Mouse (Mus musculus) adrenal gland, postnatal 14 days (tissue): Measurements from ENCODE around the gene Dda1. TPM values are rescaled to one million over a fixed set of nuclear protein-coding genes. Genes with fewer than 3 reads are reported as not detected.

Experiments used
- DNase-seq: peaks from one replicate; pipeline ENCODE4 v3.0.0; 2021; ENCODE audit warnings: mixed read lengths
- total RNA-seq: library from RNA; stranded (reverse); gene quantifications from 2 replicates; pipeline ENCODE4 v1.2.3, GENCODE M21; 2021

Gene Dda1
- total RNA-seq, 1 experiment from 2014 or later, result 54.4 TPM

DNA sequence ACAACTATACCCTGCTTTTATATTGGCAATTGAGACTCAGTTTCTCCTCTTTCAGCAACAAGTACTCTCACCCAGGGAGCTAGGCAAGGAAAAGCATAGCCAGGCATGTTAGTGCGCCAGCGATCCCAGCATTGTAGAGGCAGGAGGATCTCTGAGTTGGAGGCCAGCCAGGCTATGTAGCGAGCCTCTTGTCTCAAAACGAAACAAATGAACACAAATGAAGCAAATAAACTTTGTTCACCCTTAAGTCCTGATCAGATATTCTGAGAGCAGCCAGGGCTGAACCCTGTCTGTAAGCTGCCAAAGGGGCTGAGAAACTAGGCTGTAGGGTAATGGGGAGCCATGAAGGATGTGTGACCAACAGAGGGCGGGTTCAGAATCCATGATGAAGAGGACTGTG is 26.8 kb downstream of the Dda1 start:
- no peak for DNase-seq

DNA sequence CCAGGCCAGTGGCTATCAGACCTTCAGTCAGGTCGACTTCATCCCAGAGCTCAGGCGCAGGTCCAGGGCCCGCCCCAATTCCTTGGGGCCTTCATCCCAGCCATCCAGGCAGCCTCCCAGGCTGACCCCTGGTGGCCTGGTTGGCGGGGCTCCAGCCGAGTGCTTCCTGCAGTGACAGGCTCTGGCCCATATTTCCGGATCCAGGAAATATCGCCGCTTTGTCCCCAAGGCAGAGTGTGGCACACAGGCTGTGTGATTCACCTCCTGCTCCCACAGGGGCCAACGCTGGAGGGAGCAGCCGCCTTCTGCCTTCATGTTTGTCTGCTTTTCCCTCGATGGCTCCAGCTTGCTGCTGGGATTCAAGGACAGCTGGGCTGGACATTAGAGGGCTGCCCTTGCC is 27.5 kb downstream of the Dda1 start:
- peak; percentile 99 for DNase-seq

DNA sequence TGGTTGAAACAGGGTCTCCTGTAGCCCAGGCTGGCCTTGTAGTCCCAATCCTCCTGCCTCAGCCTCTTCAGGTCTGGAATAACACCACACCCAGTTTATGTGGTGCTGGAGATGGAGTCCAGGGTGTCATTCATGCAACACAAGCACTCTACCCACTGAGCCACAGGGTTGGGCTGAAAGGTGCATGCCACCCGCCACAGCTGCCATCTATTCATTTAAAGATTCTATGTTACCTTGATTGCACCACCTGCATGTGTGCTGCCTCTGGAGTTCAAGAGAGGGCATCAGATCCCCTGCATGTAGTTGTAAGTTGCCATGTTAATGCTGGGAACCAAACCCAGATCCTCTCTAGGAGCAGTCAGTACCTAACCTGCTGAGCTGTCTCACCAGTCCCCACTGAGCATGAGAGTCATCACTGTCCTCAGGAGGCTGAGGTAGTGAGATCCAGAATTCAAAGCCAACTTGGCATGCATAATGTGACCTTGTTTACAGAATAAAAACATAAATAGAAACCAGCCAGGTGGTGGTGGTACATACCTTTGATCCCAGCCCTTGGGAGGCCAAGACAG is 28.2 kb downstream of the Dda1 start:
- no peak for DNase-seq

DNA sequence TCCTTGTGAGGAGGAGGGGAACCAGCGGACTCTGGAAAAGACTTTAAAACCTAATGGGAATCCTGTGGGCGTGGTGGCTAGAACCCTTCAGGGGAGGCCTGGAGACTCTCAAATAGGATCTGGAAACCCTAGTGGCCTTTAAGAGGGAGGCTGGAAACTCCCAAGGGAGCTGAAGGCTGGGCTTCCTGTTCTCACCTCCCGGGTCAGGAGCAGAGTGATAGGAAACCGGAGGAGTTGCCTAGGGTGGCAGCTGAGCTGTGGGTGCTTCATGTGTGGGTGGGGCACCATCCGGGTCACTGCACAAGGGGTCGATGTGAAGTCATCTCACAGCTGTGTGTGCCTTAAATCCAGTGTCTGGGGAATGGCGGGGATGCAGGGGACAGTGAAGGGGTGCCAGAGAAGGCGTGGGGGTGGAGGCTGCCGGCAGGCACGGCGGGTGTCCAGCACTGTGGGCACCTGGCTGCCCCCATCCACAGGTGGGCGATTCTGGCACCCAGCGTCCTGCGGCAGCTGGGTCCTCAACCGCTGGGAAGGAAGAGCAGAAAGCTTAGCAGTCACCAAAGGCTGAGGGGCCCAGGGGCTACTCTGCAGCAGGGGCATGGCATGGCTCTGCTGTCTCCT is 29.0 kb downstream of the Dda1 start:
- DNase-seq, result peak; percentile 68

DNA sequence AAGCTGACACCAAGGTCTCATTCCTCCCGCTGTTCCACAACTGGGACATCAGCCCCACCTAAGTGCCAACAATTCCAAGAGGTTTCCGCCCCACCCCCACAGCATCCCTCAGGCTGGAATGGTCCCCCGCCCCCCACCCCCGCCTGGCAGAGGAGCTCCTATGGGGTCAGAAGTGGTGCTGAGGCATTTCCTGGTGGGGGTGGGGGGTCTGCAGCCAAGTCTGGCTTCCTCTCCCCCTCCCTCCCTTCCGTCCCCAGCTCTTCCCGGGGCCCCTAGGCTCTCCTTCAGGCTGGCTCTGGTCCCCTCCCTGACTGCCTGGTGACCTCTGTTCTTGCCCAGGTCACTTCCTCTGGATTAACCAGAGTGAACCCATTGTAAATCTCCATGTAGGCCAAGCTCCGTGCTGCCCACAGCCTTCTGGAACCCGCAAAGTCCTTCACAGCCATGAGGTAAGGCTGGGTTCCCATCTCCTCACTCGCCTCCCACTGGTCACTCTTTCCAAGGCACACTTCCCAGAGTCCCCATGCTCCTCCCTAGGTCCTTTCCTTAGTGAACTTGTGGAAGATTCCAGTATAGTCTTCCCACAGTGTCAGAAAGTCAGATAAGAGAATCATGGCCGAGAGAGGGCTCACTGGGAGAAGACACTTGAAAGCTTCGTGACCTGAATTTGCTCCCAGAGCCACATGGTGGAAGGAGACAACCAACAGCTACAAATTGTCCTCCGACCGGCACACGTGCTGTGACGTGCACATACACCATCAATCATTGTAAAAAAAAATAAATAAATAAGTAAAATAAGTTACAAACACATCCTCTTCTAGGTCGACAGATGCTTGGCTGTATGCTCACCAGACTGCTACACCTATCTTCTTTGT is 30.1 kb downstream of the Dda1 start:
- peak; percentile 65 for DNase-seq

DNA sequence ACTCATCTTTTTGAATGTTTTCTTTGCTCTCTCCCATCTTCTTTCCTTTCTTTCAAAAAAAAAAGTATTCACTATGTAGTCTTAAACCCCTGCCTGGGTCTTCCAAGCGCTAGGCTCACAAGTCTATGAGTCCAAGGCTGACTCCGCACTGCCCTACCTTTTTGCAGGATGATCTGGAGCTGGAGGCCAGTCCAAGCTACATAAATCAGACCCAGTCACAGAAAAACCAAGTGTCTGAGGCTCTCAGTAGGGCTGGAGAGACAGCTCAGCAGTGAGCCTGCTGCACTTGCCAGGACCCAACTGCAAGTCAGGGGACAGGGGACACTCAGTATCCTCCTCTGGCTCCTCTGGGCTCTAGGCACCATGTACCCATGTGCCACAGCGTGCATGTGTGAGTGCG is 35.4 kb downstream of the Dda1 start:
- DNase-seq, result no peak

DNA sequence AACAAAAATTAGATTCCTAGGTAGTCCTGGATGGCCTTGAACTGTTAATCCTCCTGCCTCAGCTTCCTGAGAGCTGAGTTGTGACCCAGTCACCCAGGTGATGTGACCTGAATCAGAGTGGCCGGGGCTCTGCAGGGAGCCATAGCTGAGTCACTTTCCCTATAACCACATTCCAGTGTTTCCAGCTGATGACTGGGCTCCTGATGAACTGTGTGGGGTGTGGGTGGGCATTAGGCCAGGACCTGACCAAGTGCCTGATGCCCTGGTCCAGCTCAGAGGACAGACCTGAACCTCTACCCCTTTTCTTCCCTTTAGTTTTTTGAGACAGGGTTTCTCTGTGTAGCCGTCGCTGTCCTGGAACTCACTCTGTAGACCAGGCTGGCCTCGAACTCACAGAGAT is 36.3 kb downstream of the Dda1 start:
- no peak for DNase-seq

DNA sequence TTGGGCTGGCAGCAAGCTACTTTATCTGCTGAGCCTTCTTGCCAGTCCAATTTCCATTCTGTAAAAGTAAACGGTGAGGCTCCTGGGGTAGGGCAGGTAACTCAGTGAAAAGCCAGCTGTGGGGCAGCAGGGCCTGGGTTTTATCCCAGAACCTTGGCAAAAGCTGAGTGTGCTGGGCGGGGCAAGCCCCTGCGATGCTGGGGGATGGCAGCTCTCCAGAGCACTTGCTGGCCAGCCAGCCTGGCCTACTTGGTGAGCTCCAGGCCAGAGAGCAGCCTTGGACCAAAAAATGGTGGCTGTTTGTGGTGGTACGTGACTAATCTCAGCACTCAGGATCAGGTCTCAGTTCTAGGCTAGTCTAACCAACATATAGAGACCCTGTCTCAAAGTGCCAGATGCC is 37.0 kb downstream of the Dda1 start:
- no peak for DNase-seq

DNA sequence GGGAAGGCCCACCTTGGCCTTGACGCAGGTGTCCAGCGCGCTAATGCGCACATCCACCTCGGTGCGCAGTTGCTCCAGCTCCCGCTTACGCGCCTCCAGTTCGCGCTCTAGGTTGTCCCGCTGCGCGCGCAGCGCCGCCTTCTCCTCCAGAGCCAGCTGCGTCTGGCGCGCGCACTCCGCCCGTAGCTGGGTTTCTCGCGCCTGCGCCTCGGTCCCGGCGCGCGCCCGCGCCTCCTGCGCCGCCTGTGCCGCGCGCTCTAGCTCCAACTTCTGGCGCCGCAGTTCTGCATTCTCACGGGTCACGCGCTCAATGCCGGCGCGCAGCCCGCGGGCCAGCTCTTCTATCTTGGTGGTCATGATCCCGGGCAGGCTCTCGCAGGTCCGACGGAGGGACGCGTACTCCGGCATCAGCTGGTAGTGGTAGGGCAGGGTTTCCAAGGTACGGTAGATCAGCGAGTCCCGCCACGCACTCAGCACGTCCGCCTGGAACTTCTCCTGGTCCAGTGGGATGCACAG is 38.6 kb downstream of the Dda1 start:
- DNase-seq, result peak; percentile 90

DNA sequence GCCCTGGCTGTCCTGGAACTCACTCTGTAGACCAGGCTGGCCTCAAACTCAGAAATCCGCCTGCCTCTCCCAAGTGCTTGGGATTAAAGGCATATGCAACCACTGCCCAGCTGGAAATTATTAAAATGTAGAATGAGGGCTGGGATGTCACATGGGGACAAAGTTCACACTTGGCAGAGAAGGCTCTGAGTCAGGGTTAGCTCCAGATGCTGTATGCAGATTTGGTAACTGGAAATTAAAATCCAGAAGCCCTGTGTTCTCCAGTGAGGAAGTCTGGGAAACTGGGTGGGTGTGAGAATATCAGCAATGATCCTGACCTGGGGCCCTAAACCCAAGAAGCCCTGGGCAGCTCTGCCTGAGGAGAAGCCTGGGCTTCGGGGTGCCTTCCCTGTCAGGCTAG is 40.3 kb downstream of the Dda1 start:
- no peak for DNase-seq

DNA sequence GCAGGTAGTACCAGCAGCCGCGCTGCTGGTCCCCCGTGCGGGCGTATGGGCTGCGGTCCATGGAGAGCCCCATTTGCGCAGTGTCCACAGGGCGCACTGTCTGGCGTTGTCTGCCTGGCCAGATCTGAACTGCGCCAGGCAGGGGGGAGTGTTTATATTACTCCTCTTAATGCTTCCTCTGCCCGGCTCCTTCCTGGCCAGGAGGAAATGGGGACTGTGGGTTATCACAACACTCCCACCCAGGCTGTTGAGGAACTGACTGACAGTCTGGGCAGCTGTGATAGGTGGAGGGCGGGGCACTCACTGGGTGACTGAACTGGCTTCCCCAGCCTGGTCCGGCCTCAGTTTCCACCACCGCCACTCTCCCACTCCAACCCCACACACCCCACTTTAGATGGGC is 42.6 kb downstream of the Dda1 start, which contains the start of gene Plvap:
Gene Plvap, minus strand, starts transcription at position 109 of the 400 bp plus-strand sequence.
- peak; percentile 38 for DNase-seq

DNA sequence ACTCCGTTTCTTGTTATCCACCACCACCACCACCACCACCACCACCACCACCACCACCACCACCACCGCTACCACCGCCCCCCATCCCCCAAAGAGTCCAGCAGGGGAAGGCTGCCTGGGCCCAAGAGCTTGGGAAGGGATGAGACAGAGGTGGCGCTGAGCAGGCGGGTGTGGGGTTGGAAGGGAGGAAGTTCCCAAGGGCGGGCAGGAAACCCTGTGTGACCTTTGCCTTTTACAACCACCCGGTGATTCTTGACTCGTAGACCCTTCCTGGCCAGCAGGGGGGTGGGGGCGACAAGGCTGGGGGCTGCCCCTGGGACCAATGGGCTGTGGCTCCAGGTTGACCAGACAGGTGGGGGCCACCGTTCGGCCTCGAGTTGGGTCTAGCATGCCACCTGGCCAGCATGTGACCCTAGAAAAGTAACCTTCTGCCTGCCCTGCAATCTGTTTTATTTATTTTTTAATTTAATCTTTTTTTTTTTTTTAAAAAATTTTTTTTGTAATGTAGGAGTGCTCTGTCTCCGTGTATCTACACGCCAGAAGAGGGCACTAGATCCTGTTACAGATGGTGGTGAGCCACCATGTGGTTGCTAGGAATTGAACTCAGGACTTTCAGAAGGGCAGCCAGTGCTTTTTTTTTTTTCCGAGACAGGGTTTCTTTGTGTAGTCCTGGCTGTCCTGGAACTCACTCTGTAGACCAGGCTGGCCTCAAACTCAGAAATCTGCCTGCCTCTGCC is 44.2 kb downstream of the Dda1 start:
- DNase-seq, result peak; percentile 58

DNA sequence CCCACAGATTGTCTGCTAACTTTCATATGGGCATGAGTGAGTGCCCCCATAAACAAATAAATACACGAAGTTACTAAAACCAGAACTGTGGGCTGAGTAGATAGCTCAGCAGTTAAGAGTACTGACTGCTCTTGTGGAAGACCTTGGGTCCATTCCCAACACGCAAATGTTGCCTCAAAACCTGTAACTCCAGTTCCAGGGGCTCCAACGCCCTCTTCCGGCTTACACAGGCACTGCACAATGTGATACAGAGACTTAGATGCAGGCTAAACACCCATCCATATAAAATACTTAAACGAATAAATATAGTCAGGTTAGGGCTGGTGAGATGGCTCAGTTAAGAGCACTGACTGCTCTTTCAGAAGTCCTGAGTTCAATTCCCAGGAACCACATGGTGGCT is 46.0 kb downstream of the Dda1 start:
- no peak for DNase-seq

DNA sequence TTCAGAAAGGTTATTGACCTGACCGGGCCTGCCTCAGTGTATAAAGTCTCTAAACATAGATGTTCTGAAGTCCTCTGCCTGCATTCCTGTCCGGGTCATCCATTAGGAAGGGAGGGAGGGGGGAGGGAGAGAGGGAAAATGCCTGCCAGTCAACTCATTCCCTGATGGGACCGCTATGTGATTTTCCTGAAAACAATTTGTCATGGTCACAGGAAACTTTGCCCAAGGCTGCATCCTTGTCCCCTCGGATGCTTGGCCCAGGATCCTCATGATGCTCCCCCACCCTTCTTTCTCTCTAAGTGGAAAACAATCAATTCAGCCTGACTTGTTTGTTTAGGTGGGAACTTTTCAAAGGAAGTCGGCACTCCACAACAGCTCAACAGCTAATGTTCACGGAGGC is 47.8 kb downstream of the Dda1 start:
- DNase-seq, result no peak

DNA sequence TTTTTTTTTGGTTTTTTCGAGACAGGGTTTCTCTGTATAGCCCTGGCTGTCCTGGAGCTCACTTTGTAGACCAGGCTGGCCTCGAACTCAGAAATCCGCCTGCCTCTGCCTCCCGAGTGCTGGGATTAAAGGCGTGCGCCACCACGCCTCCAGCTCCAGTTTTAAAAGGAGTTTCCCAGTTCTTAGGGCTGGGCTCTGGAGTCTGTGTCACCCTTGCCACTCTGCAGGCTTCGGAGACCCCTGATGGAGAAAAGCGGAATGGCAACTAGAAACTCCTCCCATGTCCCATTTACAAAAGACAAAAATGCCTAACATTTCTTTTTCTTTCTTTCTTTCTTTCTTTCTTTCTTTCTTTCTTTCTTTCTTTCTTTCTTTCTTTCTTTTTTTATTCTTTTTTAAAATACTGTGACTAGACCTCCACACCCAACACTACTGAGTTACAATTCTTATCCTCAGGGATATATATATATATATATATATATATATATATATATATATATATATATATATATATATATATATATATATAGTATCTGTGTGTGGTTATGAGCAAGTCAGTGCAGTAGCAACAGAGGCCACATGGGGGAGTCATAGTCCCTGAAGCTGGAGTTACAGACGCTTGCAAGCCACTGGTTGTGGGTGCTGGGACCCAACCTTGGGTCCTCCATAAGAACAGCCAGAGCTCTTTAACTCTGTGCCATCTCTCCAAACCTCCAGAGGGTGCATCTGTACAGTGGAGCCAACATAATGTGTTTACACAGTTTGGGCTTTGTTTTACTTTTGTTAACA is 50.2 kb downstream of the Dda1 start:
- DNase-seq, result peak; percentile 84

DNA sequence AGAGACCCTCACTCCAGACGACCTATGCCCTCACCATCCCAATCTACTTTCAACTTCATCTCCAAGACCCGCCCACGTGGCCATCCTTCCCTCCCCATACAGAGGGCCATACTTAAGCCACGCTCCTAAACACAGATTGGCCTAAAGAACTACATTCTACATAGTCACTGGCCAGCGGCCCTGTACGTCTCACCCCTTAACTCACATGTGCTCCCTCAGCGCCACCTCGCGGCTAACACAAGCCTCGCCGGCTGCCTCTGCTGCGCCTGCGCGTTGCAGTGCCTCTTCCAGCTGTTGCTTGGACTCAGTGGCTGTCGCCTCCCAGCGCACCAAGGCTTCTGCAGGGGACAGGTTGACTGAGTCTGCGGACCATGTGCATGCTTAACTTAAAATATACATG is 52.6 kb downstream of the Dda1 start:
- DNase-seq, result peak; percentile 97

DNA sequence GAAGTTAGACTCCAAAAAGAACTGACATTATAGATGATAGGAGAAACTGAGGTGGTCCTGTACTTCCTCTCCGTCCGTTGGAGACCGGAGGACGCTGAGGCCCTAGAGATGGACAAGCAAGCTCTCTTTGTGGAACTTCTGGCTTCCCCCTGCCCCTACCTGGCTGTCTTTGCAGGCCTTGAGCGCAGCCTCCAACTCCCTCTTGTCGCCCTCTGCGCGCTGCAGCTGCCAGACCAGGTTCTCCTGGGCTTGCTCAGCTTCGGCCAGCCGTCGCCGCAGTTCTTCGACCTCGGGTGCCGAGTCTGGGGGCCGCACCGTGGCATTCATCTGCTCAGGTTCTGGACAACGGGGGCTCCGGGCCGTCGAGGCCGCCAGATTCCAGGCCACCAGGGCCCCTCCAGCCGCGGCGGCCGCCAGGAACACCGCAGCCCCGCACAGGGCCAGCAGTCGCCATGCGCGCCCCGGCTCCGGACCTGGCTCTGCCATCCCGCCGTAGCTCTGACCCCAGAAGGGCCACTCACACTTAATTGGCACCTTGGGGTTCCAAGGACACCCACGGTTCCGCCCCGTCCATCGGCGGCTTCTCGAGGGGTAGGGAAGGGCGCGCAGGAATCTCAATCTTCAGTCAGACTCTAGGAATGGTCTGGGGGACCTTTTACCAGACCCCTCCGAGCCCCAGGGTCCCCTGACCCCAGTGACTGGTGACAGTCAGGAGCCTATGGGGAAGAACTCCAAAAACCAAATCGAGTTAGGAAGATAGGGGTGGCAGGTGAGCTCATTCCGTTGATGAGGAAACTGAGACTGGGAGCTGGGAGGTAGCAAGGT is 56.4 kb downstream of the Dda1 start, which contains the start of gene Ccdc194:
Gene Ccdc194, minus strand, starts transcription at position 486 of the 825 bp plus-strand sequence.
- no peak for DNase-seq
